In the genomic region with DNA sequence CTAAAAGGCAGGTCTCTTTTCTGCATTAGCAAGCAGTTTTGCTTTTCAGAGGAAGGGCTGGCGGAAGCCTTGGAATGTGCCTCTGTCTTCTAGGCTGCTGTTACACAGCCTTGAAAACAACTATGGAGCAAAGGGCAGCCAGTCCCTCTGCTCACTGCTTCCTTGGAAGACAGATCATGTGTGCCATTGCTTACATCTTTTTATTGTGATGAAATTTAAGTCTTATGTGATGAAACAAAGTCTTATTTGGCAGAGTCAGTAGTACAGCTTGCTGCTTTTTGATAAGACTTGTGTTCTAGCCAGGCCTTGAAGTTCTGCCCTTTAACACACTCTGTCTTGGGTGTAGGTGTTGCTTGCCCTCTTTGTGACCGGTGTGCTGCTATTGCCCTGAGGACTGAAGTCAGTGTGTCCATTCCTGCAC, we compare ENCODE assay signal across 11 mouse cellular contexts. TPM values are rescaled to one million over a fixed set of nuclear protein-coding genes. Genes with fewer than 3 reads are reported as not detected.
DNase-seq lines count a peak whose midpoint lies in the region; ATAC-seq lines count a peak whose summit lies in the region.
"Had no signal": no experiment of that assay in that cellular context is flagged by ENCODE, and none has a peak within 500 bp of the region (broad histone marks: within the 10 kb centered on the region; RNA-seq: fewer than 3 reads in every experiment).

No protein-coding gene starts in this region.

- H3K27ac ChIP-seq in midbrain, embryonic 14.5 days (replicated peaks; ENCODE audit: low read depth, low read length) = no peak overlapping the region
- H3K27ac ChIP-seq in midbrain, embryonic 13.5 days = no peak overlapping the region
- H3K27ac ChIP-seq: embryonic facial prominence, embryonic 12.5 days; hindbrain, embryonic 13.5 days had no signal

- peak; percentile 38 for DNase-seq in adrenal gland, adult 8-10 months
- no peak for DNase-seq in adrenal gland, postnatal 4 days (ENCODE audit: low spot score in 2 of 2)
- no peak for DNase-seq in midbrain, embryonic 14.5 days
- DNase-seq in kidney, postnatal 10 days = peak; percentile 72
- DNase-seq in skeletal muscle tissue, adult 2 months (ENCODE audit: low read depth, low spot score) = peak; percentile 32
- no peak for DNase-seq in layer of hippocampus, postnatal 14 days (ENCODE audit: low spot score in 2 of 2)
- DNase-seq in layer of hippocampus, postnatal 10 days (ENCODE audit: low spot score in 2 of 2) = no peak

- no peaks in the 10 kb centered on the region for H3K27me3 ChIP-seq in midbrain, embryonic 14.5 days (ENCODE audit: control insufficient read depth, insufficient read depth, low read length)
- no peaks in the 10 kb centered on the region for H3K27me3 ChIP-seq in midbrain, embryonic 13.5 days
- H3K27me3 ChIP-seq: embryonic facial prominence, embryonic 12.5 days; hindbrain, embryonic 13.5 days; Patski had no signal

- WGBS in midbrain, embryonic 14.5 days = 85% methylated on average over 2 of the region's 2 CpGs
- WGBS in midbrain, embryonic 13.5 days = 89% methylated on average over 2 of the region's 2 CpGs

- 0 out of 2 replicates have a peak overlapping the region, but pooled peaks have one; percentile 12 for H3K9ac ChIP-seq in midbrain, embryonic 14.5 days (replicated peaks; ENCODE audit: low read length)
- no peak overlapping the region for H3K9ac ChIP-seq in midbrain, embryonic 13.5 days (replicated peaks)
- H3K9ac ChIP-seq: embryonic facial prominence, embryonic 12.5 days; hindbrain, embryonic 13.5 days had no signal

- H3K9me3 ChIP-seq in midbrain, embryonic 14.5 days (ENCODE audit: control insufficient read depth, low read length) = no peaks in the 10 kb centered on the region
- H3K9me3 ChIP-seq in midbrain, embryonic 13.5 days = no peaks in the 10 kb centered on the region
- H3K9me3 ChIP-seq: embryonic facial prominence, embryonic 12.5 days; hindbrain, embryonic 13.5 days had no signal

- no peak for ATAC-seq in midbrain, embryonic 14.5 days (ENCODE audit: low FRiP score, low TSS enrichment)
- no peak for ATAC-seq in midbrain, embryonic 13.5 days
- ATAC-seq: Patski had no signal

- peaks cover 19% of the 10 kb centered on the region for H3K4me1 ChIP-seq in midbrain, embryonic 14.5 days (ENCODE audit: control insufficient read depth, insufficient read depth, low read length)
- H3K4me1 ChIP-seq in midbrain, embryonic 13.5 days (replicated peaks) = peaks cover 39% of the 10 kb centered on the region

- no peak overlapping the region for H3K4me3 ChIP-seq in midbrain, embryonic 14.5 days (replicated peaks; ENCODE audit: low read depth, low read length)
- H3K4me3 ChIP-seq in midbrain, embryonic 13.5 days (replicated peaks) = no peak overlapping the region
- H3K4me3 ChIP-seq: embryonic facial prominence, embryonic 12.5 days; hindbrain, embryonic 13.5 days had no signal

- H3K4me2 ChIP-seq in midbrain, embryonic 14.5 days (ENCODE audit: low read length) = no peak overlapping the region
- no peak overlapping the region for H3K4me2 ChIP-seq in midbrain, embryonic 13.5 days (replicated peaks)
- H3K4me2 ChIP-seq: embryonic facial prominence, embryonic 12.5 days; hindbrain, embryonic 13.5 days had no signal

- 0 out of 2 replicates have a peak, but pooled peaks cover 6% of the 10 kb centered on the region for H3K36me3 ChIP-seq in midbrain, embryonic 14.5 days (ENCODE audit: control insufficient read depth, insufficient read depth, low read length)
- H3K36me3 ChIP-seq in midbrain, embryonic 13.5 days = peaks cover 6% of the 10 kb centered on the region; the same call in 1 of the 2 replicates

RNA-seq across cellular contexts. Expression of gene Osbpl11, which starts 6.8 kb away (rescaled TPM):
- 10 to 100 TPM; 34.5 to 41.2 (median 37.7) TPM for total RNA-seq in adrenal gland, adult 8-10 months (2022)
- 10 to 100 TPM; 33.8 to 34.5 TPM for total RNA-seq in adrenal gland, postnatal 4 days (2021)
- 16.4 and 21.5 TPM in 2 replicates for polyA plus RNA-seq in midbrain, embryonic 14.5 days (2014; fragmentation: Nextera tagmentation; extraction: Ambion mirVana)
- 16.8 and 19.8 TPM in 2 replicates for polyA plus RNA-seq in midbrain, embryonic 13.5 days (2015; fragmentation: Nextera tagmentation; extraction: Ambion mirVana)
- 10 to 100 TPM; 22.2 to 24.5 TPM for total RNA-seq in layer of hippocampus, postnatal 14 days (2021)
- total RNA-seq in layer of hippocampus, postnatal 10 days (2021) = 10 to 100 TPM; 23.1 to 25.0 TPM

RNA-seq across cellular contexts. Expression of gene Snx4, which starts 59.6 kb away (rescaled TPM):
- total RNA-seq in adrenal gland, adult 8-10 months (2022) = 10 to 100 TPM; 40.6 to 55.9 (median 48.8) TPM
- 10 to 100 TPM; 74.8 to 74.9 TPM for total RNA-seq in adrenal gland, postnatal 4 days (2021)
- polyA plus RNA-seq in midbrain, embryonic 14.5 days (2014; fragmentation: Nextera tagmentation; extraction: Ambion mirVana) = 77.8 and 98.2 TPM in 2 replicates
- polyA plus RNA-seq in midbrain, embryonic 13.5 days (2015; fragmentation: Nextera tagmentation; extraction: Ambion mirVana) = 78.2 and 81.9 TPM in 2 replicates
- total RNA-seq in layer of hippocampus, postnatal 14 days (2021) = 10 to 100 TPM; 47.2 to 50.5 TPM
- 10 to 100 TPM; 59.6 to 59.7 TPM for total RNA-seq in layer of hippocampus, postnatal 10 days (2021)

Comparison
In these comparisons a context has a peak if more than half of its experiments do, and no peak if none do; other contexts are left out.
1. DNase-seq: peak in adrenal gland, adult 8-10 months (single experiment), kidney, postnatal 10 days (single experiment) and skeletal muscle tissue, adult 2 months (single experiment); none in adrenal gland, postnatal 4 days (0 of 2), midbrain, embryonic 14.5 days (single experiment), layer of hippocampus, postnatal 14 days (0 of 2) and layer of hippocampus, postnatal 10 days (0 of 2).